12 mouse cellular contexts compared by ENCODE assay signal in the genomic region with DNA sequence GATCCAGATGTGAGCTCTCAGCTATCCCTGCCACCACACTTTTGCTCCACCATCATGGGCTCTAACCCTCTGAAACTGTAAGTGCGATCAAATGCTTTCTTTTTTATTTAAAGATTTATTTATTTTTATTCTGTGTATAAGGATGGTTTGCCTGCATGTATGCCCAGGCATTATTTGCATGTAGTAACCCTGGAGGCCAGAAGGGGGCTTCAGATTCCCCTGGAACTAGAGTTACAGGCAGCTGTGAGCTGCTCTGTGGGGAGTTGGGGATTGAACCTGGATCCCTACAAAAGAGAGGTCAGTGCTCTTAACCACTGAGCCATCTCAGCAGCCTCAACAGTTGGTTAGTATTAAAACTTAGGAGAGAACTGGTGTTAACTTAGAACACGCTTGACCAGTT. TPM values are rescaled to one million over a fixed set of nuclear protein-coding genes. Genes with fewer than 3 reads are reported as not detected.
DNase-seq lines count a peak whose midpoint lies in the region; ATAC-seq and TF ChIP-seq lines count a peak whose summit lies in the region.
"Had no signal": no experiment of that assay in that cellular context is flagged by ENCODE, and none has a peak within 500 bp of the region (broad histone marks: within the 10 kb centered on the region; RNA-seq: fewer than 3 reads in every experiment).

No protein-coding gene starts in this region.

- no peaks in the 10 kb centered on the region for H3K9me3 ChIP-seq in liver, postnatal 0 days (ENCODE audit: low read length)
- H3K9me3 ChIP-seq: hindbrain, embryonic 12.5 days; limb, embryonic 12.5 days had no signal

- TF ChIP-seq CTCF in liver, postnatal 0 days (IDR thresholded peaks at IDR 0.05; ENCODE audit: low read depth) = peak; percentile 47
- peak; percentile 26; the same call in 1 of the 2 replicates for TF ChIP-seq CTCF in small intestine, adult 2 months (IDR thresholded peaks at IDR 0.05; ENCODE audit: extremely low read depth, insufficient read length, insufficient replicate concordance, low read depth, low read length)

- H3K27me3 ChIP-seq in liver, postnatal 0 days (ENCODE audit: insufficient read depth, low read length) = no peaks in the 10 kb centered on the region
- no peaks in the 10 kb centered on the region for H3K27me3 ChIP-seq in small intestine, adult 2 months (ENCODE audit: control insufficient read depth, insufficient read depth, low read length)
- H3K27me3 ChIP-seq: hindbrain, embryonic 12.5 days; limb, embryonic 12.5 days had no signal

- 69% methylated on average over 2 of the region's 2 CpGs for WGBS in liver, postnatal 0 days (ENCODE audit: insufficient replicate concordance)
- WGBS in small intestine, adult 2 months = 92% methylated on average over 2 of the region's 2 CpGs

- H3K4me1 ChIP-seq in liver, postnatal 0 days (ENCODE audit: insufficient read depth) = no peaks in the 10 kb centered on the region
- no peaks in the 10 kb centered on the region for H3K4me1 ChIP-seq in small intestine, adult 2 months (ENCODE audit: control insufficient read depth, insufficient read depth, insufficient read length, low read length)
- H3K4me1 ChIP-seq: hindbrain, embryonic 12.5 days; limb, embryonic 12.5 days had no signal

- TF ChIP-seq POLR2A in small intestine, adult 2 months (IDR thresholded peaks at IDR 0.05; ENCODE audit: low read depth, low read length) = no peak

- H3K4me3 ChIP-seq in liver, postnatal 0 days (ENCODE audit: low read depth, low read length) = no peak overlapping the region
- no peak overlapping the region for H3K4me3 ChIP-seq in small intestine, adult 2 months (ENCODE audit: low read depth, low read length)
- H3K4me3 ChIP-seq: hindbrain, embryonic 12.5 days; limb, embryonic 12.5 days; myocyte had no signal

- DNase-seq in embryo, embryonic 11 days = peak; percentile 19
- no peak for DNase-seq in embryo, embryonic 10 days (ENCODE audit: low spot score)
- DNase-seq in liver, postnatal 0 days = no peak
- DNase-seq in liver (no peak), NIH3T3 (ENCODE audit: low read depth) (peak; percentile 34)
- DNase-seq in layer of hippocampus, postnatal 10 days (ENCODE audit: low spot score in 2 of 2) = no peak
- DNase-seq: cerebellum, adult 18-20 months had no signal

- no peak overlapping the region for H3K27ac ChIP-seq in liver, postnatal 0 days (ENCODE audit: low read depth)
- no peak overlapping the region for H3K27ac ChIP-seq in small intestine, adult 2 months (ENCODE audit: insufficient read depth, low read depth, low read length)
- H3K27ac ChIP-seq: hindbrain, embryonic 12.5 days; limb, embryonic 12.5 days had no signal

- no peak for ATAC-seq in liver, postnatal 0 days
- no peak for ATAC-seq in monocyte, adult 5-6 weeks (replicated peaks; ENCODE audit: insufficient number of reproducible peaks, low FRiP score, low TSS enrichment, poor library complexity, severe bottlenecking)

- H3K36me3 ChIP-seq in liver, postnatal 0 days (replicated peaks; ENCODE audit: insufficient read depth, low read length) = no peaks in the 10 kb centered on the region
- H3K36me3 ChIP-seq in small intestine, adult 2 months (ENCODE audit: control insufficient read depth, insufficient read depth, low read length) = no peaks in the 10 kb centered on the region
- H3K36me3 ChIP-seq: hindbrain, embryonic 12.5 days; limb, embryonic 12.5 days had no signal

- H3K4me2 ChIP-seq in liver, postnatal 0 days (ENCODE audit: low read depth, low read length) = no peak overlapping the region
- H3K4me2 ChIP-seq: hindbrain, embryonic 12.5 days; limb, embryonic 12.5 days had no signal

- TF ChIP-seq EP300 in liver, postnatal 0 days (IDR thresholded peaks at IDR 0.05; ENCODE audit: low read depth) = no peak

- no peak overlapping the region for H3K9ac ChIP-seq in liver, postnatal 0 days (replicated peaks)
- H3K9ac ChIP-seq: hindbrain, embryonic 12.5 days; limb, embryonic 12.5 days had no signal

RNA-seq across cellular contexts. Expression of gene Bbs5, which starts 15.5 kb away (rescaled TPM):
- 3.6 and 3.9 TPM in 2 replicates for polyA plus RNA-seq in liver, postnatal 0 days (2015; fragmentation: Nextera tagmentation; extraction: Ambion mirVana)
- polyA plus RNA-seq in small intestine, adult 2 months (2012; rRNA removed) = not detected in 2 replicates
- total RNA-seq in monocyte, adult 5-6 weeks (2017) = 1.6 TPM in 1 of 3 replicates, not detected in the others
- 10 to 100 TPM; 26.7 to 33.2 TPM for total RNA-seq in layer of hippocampus, postnatal 10 days (2021)

RNA-seq across cellular contexts. Expression of gene Klhl41, which starts 38.5 kb away (rescaled TPM):
- 0.11 and 0.54 TPM in 2 replicates for polyA plus RNA-seq in liver, postnatal 0 days (2015; fragmentation: Nextera tagmentation; extraction: Ambion mirVana)
- not detected in 2 replicates for polyA plus RNA-seq in small intestine, adult 2 months (2012; rRNA removed)
- not detected in 3 replicates for total RNA-seq in monocyte, adult 5-6 weeks (2017)
- under 1 TPM; 0.46 to 0.80 TPM for total RNA-seq in layer of hippocampus, postnatal 10 days (2021)

RNA-seq across cellular contexts. Expression of gene Lrp2, which starts 45.6 kb away (rescaled TPM):
- polyA plus RNA-seq in liver, postnatal 0 days (2015; fragmentation: Nextera tagmentation; extraction: Ambion mirVana) = 0.02 and 0.05 TPM in 2 replicates
- 0.04 TPM in 1 of 2 replicates, not detected in the other for polyA plus RNA-seq in small intestine, adult 2 months (2012; rRNA removed)
- total RNA-seq in monocyte, adult 5-6 weeks (2017) = not detected in 3 replicates
- total RNA-seq in layer of hippocampus, postnatal 10 days (2021) = under 1 TPM; 0.74 to 0.78 TPM
- polyA plus RNA-seq: limb, embryonic 12.5 days had no signal

Comparison
In these comparisons a context has a peak if more than half of its experiments do, and no peak if none do; other contexts are left out.
1. DNase-seq: peak in embryo, embryonic 11 days (single experiment) and NIH3T3 (single experiment); none in embryo, embryonic 10 days (single experiment), liver, postnatal 0 days (single experiment), liver (single experiment) and layer of hippocampus, postnatal 10 days (0 of 2).
2. RNA of gene Bbs5, which starts 15.5 kb away (total RNA-seq): 26.7 to 33.2 TPM in layer of hippocampus, postnatal 10 days; 1.6 TPM in monocyte, adult 5-6 weeks; every median in the first group is over 10 times any median in the second.